Mouse (Mus musculus) right cerebral cortex, postnatal 14 days (tissue): ENCODE results near the gene Tbkbp1.
A peak's percentile ranks its signal among the peaks of the same experiment; 100 is the strongest.

Experiments
- DNase-seq: peaks from one replicate; pipeline ENCODE4 v3.0.0; 2022

Tbkbp1 gene

GRCm38 (mm10) chr11:97126645-97127468 lies 24.4 kb downstream of the Tbkbp1 start:
- no peak for DNase-seq

GRCm38 (mm10) chr11:97124266-97125036 lies 26.8 kb downstream of the Tbkbp1 start:
- DNase-seq, result no peak

GRCm38 (mm10) chr11:97123282-97123890 lies 27.9 kb downstream of the Tbkbp1 start:
- no peak for DNase-seq

GRCm38 (mm10) chr11:97120641-97121040 lies 30.7 kb downstream of the Tbkbp1 start:
- no peak for DNase-seq

- DNase-seq, result no peak
These were observed 31.1 kb downstream of the Tbkbp1 start for GRCm38 (mm10) chr11:97120221-97120620.

GRCm38 (mm10) chr11:97115797-97116196 lies 35.5 kb downstream of the Tbkbp1 start:
- DNase-seq, result no peak

GRCm38 (mm10) chr11:97114671-97115601 lies 36.4 kb downstream of the Tbkbp1 start, which contains the start of gene Tbx21:
Tbx21 (minus strand) TSS chr11:97115331.
- DNase-seq, result no peak

GRCm38 (mm10) chr11:97112519-97113125 lies 38.7 kb downstream of the Tbkbp1 start:
- DNase-seq, result no peak

GRCm38 (mm10) chr11:97108976-97109375 lies 42.3 kb downstream of the Tbkbp1 start:
- DNase-seq, result no peak

- DNase-seq, result no peak
These were observed 47.2 kb downstream of the Tbkbp1 start for GRCm38 (mm10) chr11:97104091-97104483.

GRCm38 (mm10) chr11:97103163-97104090 lies 47.9 kb downstream of the Tbkbp1 start:
- no peak for DNase-seq

- peak; percentile 60 for DNase-seq
These were observed 49.6 kb downstream of the Tbkbp1 start for GRCm38 (mm10) chr11:97101722-97102121.

GRCm38 (mm10) chr11:97098791-97099190 lies 52.5 kb downstream of the Tbkbp1 start:
- no peak for DNase-seq

GRCm38 (mm10) chr11:97094600-97094999 lies 56.7 kb downstream of the Tbkbp1 start:
- no peak for DNase-seq

- DNase-seq, result no peak
These were observed 64.9 kb downstream of the Tbkbp1 start for GRCm38 (mm10) chr11:97086365-97086764.
